Mouse (Mus musculus): ENCODE measurements around the gene Adam19. TPM values are rescaled to one million over a fixed set of nuclear protein-coding genes. Genes with fewer than 3 reads are reported as not detected.

The Adam19 gene
- total RNA-seq, 2 experiments from 2014 or later = 19.1 to 19.8 TPM

DNA sequence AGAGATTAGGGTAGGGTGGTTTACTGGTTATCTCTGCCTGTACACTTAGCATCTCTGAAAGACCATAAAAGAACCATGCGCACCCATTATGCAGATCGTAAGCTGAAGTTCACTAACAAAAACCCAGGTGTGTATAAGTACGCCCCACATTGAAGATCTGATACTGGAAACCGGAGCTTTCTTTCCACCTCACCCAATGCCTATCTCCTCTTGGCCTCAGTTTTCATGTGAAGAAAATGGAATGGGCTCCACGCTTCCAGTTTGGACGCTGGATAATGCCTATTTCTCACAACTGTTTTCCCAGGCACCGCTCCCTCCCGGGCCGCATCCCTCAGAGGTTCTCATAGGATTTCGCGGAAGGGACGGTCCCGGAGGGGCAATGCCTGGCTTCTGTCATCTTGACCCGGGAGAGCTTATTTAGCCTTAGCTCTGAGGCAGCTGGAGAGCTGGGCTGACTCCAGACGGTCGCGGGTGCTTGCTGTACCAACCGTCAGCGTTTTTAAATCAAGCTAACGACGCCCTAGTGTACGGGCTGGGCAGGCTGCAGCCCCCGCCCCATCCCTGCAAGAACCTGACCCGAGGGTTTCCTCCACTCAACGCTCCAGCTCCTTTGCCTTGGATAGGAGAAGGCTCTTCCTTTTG lies 1.1 kb downstream of the Adam19 start:
- DNase-seq (ENCODE audit: extremely low spot score in 1 of 2, low spot score in 2 of 2) = no peak
- Histone ChIP-seq H3K27ac (peak overlapping the region; percentile 86), H3K4me3 (peak overlapping the region; percentile 59)
- intact Hi-C loops (cut with DNase I) = loop anchor here (5.0 kb wide), 1 partner anchor 110 kb away; no protein-coding TSS in a partner anchor
- no peak for TF ChIP-seq CTCF (IDR thresholded peaks at IDR 0.05)

- Histone ChIP-seq H3K27ac (no peak overlapping the region), H3K4me3 (no peak overlapping the region)
- DNase-seq (ENCODE audit: extremely low spot score in 1 of 2, low spot score in 2 of 2) = no peak
- intact Hi-C loops (cut with DNase I) = loop anchor here (5.0 kb wide), 1 partner anchor 111 kb away; no protein-coding TSS in a partner anchor
- no peak for TF ChIP-seq CTCF (IDR thresholded peaks at IDR 0.05)
Measured at GRCm38 (mm10) chr11:46058011-46058410, 2.2 kb downstream of the Adam19 start.

DNA sequence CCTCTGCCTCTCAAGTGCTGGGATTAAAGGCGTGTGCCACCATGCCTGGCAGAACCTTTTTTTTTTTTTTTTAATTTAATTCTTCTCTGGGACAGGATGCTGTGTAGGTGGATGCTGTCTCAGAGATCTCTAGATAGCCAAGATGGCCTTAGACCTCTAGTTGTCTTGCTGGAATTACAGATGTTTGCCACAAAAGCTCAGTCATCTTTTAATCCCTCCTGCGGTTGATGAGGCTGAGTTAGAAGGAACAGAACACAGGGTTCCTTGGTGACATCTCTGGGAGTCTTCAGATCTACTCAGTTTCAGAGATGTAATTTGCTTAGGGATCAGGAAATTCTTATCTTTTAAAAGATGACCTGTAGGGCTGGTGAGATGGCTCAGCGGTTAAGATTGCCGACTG lies 3.1 kb downstream of the Adam19 start:
- DNase-seq (ENCODE audit: extremely low spot score in 1 of 2, low spot score in 2 of 2) = no peak
- Histone ChIP-seq H3K4me3 (no peak overlapping the region), H3K27ac (no peak overlapping the region)
- intact Hi-C loops (cut with DNase I) = loop anchor here (5.0 kb wide), 1 partner anchor 112 kb away; no protein-coding TSS in a partner anchor
- TF ChIP-seq CTCF (IDR thresholded peaks at IDR 0.05) = no peak

DNA sequence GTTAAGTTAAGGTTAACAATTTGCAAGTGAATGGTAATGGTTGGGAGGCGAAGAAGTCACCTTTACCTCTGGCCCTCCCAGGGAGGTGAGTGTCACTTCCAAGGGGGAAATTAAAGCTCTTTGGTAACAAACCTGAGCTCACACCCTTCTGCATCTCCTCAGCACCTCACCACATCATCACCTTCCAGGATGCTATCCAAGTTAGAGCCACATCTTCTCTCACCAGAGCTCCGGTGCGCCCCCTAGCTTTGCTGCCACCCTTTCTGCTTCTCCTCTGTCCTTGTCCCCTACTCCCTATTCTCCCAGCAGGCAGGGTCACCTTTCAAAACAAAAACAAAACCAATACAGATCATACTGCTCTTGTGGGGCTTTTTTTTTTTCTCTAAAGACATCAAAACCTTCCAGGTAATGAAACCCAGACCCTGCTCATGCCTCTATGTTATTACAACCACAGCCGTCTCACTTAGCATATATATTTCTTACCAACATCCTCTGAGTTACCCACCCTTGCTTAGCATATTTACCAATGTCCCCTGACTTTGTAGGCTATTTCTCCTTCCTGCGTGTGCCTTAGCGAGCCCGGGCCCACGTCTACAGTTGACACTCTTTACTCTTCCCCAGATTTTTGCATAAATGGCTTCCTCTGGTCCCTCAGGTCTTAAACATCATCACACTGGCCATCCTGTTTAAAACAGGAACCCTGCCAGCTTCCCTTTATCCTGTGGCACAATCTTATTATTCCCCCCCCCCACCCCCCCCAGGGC lies 4.3 kb downstream of the Adam19 start:
- no peak for DNase-seq (ENCODE audit: extremely low spot score in 1 of 2, low spot score in 2 of 2)
- TF ChIP-seq CTCF (IDR thresholded peaks at IDR 0.05) = peak; percentile 37

DNA sequence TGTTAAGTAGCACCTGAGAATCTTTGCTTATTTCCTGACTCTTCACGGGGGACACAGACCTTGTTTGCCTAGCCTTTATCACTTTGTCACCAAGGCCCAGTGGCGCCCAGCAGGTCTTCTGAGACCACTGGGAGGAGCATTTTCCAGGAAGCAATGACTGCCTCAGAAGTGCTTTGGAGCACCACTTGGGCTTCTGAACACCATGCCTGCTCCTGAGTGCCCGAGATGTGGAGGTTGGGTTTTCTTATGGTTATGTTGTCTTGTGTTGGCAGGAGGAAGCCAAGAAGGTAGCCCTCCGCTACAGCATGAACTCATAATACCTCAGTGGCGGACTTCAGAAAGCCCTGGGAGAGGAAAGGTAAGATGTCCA lies 4.8 kb downstream of the Adam19 start:
- Histone ChIP-seq H3K4me3 (no peak overlapping the region), H3K27ac (no peak overlapping the region)
- TF ChIP-seq CTCF (IDR thresholded peaks at IDR 0.05) = no peak
- intact Hi-C loops (cut with DNase I) = no loop called here
- DNase-seq (ENCODE audit: extremely low spot score in 1 of 2, low spot score in 2 of 2) = no peak

More for the DNA sequence above, 4.3 kb downstream of the Adam19 start:
- intact Hi-C loops (cut with DNase I) = loop anchor here (5.0 kb wide), 1 partner anchor 113 kb away; no protein-coding TSS in a partner anchor
- H3K4me3 ChIP-seq = no peak overlapping the region
- no peak overlapping the region for H3K27ac ChIP-seq

GRCm38 (mm10) chr11:46061776-46062445 lies 6.1 kb downstream of the Adam19 start:
- DNase-seq (ENCODE audit: extremely low spot score in 1 of 2, low spot score in 2 of 2) = no peak
- no peak overlapping the region for H3K4me3 ChIP-seq
- no peak for TF ChIP-seq CTCF (IDR thresholded peaks at IDR 0.05)
- peak overlapping the region; percentile 53 for H3K27ac ChIP-seq
- intact Hi-C loops (cut with DNase I) = no loop called here

- TF ChIP-seq CTCF (IDR thresholded peaks at IDR 0.05) = no peak
- intact Hi-C loops (cut with DNase I) = no loop called here
- peak overlapping the region; percentile 71 for H3K27ac ChIP-seq
- DNase-seq (ENCODE audit: extremely low spot score in 1 of 2, low spot score in 2 of 2) = no peak
- no peak overlapping the region for H3K4me3 ChIP-seq
Measured at GRCm38 (mm10) chr11:46062569-46062968, 6.8 kb downstream of the Adam19 start.

GRCm38 (mm10) chr11:46062993-46063731 lies 7.4 kb downstream of the Adam19 start:
- Histone ChIP-seq H3K27ac (peak overlapping the region; percentile 71), H3K4me3 (no peak overlapping the region)
- intact Hi-C loops (cut with DNase I) = no loop called here
- DNase-seq (ENCODE audit: extremely low spot score in 1 of 2, low spot score in 2 of 2) = no peak
- TF ChIP-seq CTCF (IDR thresholded peaks at IDR 0.05) = peak; percentile 8; the same call in 1 of the 2 replicates

DNA sequence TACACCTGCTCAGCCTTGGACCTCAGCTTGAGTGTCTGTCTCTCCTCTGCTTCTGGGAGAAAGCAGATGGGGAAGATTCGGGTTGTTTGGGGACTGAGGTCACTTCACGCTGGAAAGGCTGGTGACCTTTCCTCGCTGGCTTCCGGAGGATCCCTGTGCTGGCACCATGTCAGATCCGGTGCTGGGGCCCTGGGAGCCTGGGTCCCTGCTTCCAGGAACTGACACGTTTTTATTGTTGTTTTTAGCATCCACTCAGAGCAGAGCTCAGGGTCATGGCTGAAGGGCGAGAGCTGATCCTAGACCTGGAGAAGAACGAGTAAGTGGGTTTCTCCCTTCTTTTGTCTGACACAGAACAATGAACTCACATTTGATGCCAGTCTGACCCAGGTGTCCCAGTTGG lies 9.0 kb downstream of the Adam19 start:
- DNase-seq (ENCODE audit: extremely low spot score in 1 of 2, low spot score in 2 of 2) = no peak
- intact Hi-C loops (cut with DNase I) = no loop called here
- Histone ChIP-seq H3K4me3 (no peak overlapping the region), H3K27ac (0 out of 2 replicates have a peak overlapping the region, but pooled peaks have one; percentile 36)
- TF ChIP-seq CTCF (IDR thresholded peaks at IDR 0.05) = no peak

DNA sequence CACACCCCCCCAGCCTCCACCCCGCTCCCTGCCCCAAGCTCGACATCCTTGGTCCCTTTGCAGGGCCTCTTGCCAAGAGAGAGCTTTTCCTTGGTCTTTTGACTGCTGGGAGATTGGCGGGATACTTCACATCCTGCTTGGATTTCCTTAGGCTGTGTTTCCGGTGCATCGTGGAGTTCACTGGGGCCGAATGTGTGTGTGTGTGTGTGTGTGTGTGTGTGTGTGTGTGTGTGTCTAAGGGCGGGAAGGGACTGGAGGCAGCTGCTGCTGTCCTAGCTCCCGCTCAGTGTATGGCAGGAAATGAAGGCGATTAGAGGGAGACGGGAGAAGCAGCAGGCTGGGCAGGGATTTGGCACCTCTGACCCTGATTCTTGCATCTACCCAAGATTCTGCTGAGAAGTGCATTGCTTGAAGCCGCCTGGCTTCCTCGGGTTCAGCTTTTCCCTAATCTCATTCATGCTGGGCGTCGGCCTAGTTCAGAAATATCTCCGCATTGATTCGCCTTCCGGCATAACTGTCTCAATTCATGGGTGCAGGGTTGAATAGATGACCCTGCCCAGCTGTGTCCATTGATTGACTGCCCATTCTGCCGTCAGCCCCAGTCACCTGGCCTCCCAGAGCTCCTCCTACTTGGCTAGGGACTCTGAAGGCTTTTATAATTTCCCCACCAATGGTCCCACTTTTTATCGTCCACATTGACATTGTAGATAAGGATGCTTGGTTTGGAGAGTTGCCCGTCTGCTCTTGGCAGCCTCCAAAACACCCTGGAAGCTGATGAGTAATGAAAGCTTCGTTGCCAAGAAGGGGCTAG lies 9.6 kb downstream of the Adam19 start:
- no peak for DNase-seq (ENCODE audit: extremely low spot score in 1 of 2, low spot score in 2 of 2)
- Histone ChIP-seq H3K27ac (peak overlapping the region; percentile 56), H3K4me3 (no peak overlapping the region)
- TF ChIP-seq CTCF (IDR thresholded peaks at IDR 0.05) = no peak
- intact Hi-C loops (cut with DNase I) = no loop called here
